Mouse (Mus musculus) liver, postnatal 0 days (tissue): ENCODE results near the gene Dgki. TPM values are rescaled to one million over a fixed set of nuclear protein-coding genes. Genes with fewer than 3 reads are reported as not detected.

Experiments used
- ATAC-seq: fragments of 200-750 bp; cut with Nextera tagmentation; 2 replicates; pipeline ENCODE4 v1.8.0; 2017; ENCODE audit warnings: mild to moderate bottlenecking, moderate library complexity
- DNase-seq: peaks from one replicate; pipeline ENCODE4 v3.0.0-alpha.2; 2016
- H3K27ac ChIP-seq: fragments of 300-500 bp; sonication (generic); 2 replicates; pipeline ENCODE4 v1.5.1; 2014; ENCODE audit warnings: antibody characterized with exemption, moderate library complexity, mild to moderate bottlenecking, low read depth
- H3K27me3 ChIP-seq: fragments of 300-500 bp; sonication (generic); 2 replicates; pipeline ENCODE4 v1.6.1; 2014; ENCODE audit warnings: low read length, control low read depth, mixed read lengths; ENCODE audit not compliant: insufficient read depth
- H3K36me3 ChIP-seq: fragments of 300-500 bp; sonication (generic); replicated peaks from 2 replicates; pipeline ENCODE4 v1.6.1; 2014; ENCODE audit warnings: mild to moderate bottlenecking, control low read depth, low read length, moderate library complexity, mixed read lengths; ENCODE audit not compliant: insufficient read depth
- H3K4me1 ChIP-seq: fragments of 300-500 bp; sonication (generic); 2 replicates; pipeline ENCODE4 v1.6.1; 2014; ENCODE audit warnings: antibody characterized with exemption, mild to moderate bottlenecking, control low read depth; ENCODE audit not compliant: insufficient read depth
- H3K4me2 ChIP-seq: fragments of 300-500 bp; sonication (generic); 2 replicates; pipeline ENCODE4 v1.6.1; 2014; ENCODE audit warnings: low read depth, mild to moderate bottlenecking, low read length, moderate library complexity, mixed read lengths
- H3K4me3 ChIP-seq: fragments of 300-500 bp; sonication (generic); 2 replicates; pipeline ENCODE4 v1.5.1; 2014; ENCODE audit warnings: low read depth, low read length
- H3K9ac ChIP-seq: fragments of 300-500 bp; sonication (generic); replicated peaks from 2 replicates; pipeline ENCODE4 v1.6.1; 2014; ENCODE audit warnings: mild to moderate bottlenecking, moderate library complexity
- H3K9me3 ChIP-seq: fragments of 300-500 bp; sonication (generic); 2 replicates; pipeline ENCODE4 v1.6.1; 2016; ENCODE audit warnings: mild to moderate bottlenecking, control low read depth, low read length, mixed read lengths
- CTCF ChIP-seq: sonication (generic); IDR thresholded peaks from 2 replicates; pipeline ENCODE4 v1.5.1; 2016; ENCODE audit warnings: antibody characterized with exemption, low read depth
- EP300 ChIP-seq: IDR thresholded peaks from 2 replicates; pipeline ENCODE4 v1.6.1; 2016; ENCODE audit warnings: antibody characterized with exemption, low read depth, mild to moderate bottlenecking
- WGBS: fragments of 180-500 bp; shearing (Covaris S2); extraction: QIAGEN DNeasy Blood & Tissue Kit; methylation state at CpG from one replicate; pipeline ENCODE4 v1.1.7; 2014; ENCODE audit not compliant: insufficient replicate concordance; 5-methylcytosine and 5-hydroxymethylcytosine counted together
- polyA plus RNA-seq: library from polyadenylated mRNA; unstranded; fragments of >200 nt; fragmentation: Nextera tagmentation; extraction: Ambion mirVana; gene quantifications from 2 replicates; pipeline ENCODE4 v1.2.1, GENCODE M21; 2015

The Dgki gene
- polyA plus RNA-seq, 1 experiment from 2014 or later = 0.56 TPM

DNA sequence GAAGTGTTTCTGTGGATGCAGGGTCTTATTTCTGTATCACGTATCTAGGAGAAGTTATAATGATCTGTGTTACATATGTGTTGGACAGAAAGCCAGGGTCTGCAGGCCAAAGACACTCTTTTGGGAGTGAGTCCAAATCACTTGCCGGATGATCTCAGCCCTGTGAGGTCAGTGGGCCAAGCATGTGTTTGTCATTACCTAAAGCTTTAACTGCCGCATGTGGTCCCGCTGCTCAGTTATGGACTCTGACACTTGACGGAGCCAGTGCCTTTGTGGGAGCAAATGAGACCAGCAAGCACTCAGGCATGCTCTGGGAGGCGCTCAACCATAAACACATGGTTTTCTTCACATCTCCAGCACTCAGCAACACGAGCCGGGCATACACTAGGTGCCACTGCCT, 45.8 kb downstream of the Dgki start:
- no peak for TF ChIP-seq CTCF
- no peak for TF ChIP-seq EP300
- Histone ChIP-seq H3K27ac (no peak overlapping the region), H3K36me3 (no peaks in the 10 kb centered on the region), H3K27me3 (no peaks in the 10 kb centered on the region), H3K9me3 (no peaks in the 10 kb centered on the region), H3K4me1 (no peaks in the 10 kb centered on the region), H3K4me2 (no peak overlapping the region), H3K4me3 (no peak overlapping the region), H3K9ac (no peak overlapping the region)
- no peak for DNase-seq
- no peak for ATAC-seq
- 67% methylated on average over 8 of the region's 8 CpGs for WGBS

DNA sequence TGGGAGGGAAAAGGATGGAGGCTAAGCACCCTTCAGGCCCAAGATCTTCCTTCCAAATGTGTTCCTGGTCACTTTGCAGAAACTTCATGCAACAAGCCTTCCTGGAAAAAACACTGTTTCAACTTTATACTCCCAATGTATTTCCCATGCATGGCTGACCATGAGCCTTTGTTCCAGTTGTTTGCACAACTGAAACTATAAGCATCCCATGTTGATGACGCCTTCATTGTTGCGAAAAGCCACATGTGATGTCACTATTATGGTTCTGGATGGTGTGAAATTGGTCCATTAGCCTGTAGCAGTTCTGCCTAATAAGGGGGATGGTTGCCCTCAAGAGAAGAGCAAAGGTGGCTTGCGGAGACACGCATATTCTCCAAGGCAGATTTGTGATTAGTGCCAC, 47.4 kb downstream of the Dgki start:
- TF ChIP-seq CTCF = no peak
- Histone ChIP-seq H3K36me3 (no peaks in the 10 kb centered on the region), H3K4me1 (no peaks in the 10 kb centered on the region), H3K9me3 (no peaks in the 10 kb centered on the region), H3K27ac (no peak overlapping the region), H3K4me2 (no peak overlapping the region), H3K9ac (no peak overlapping the region), H3K4me3 (no peak overlapping the region), H3K27me3 (no peaks in the 10 kb centered on the region)
- ATAC-seq (no peak), DNase-seq (no peak)
- 82% methylated on average over 4 of the region's 4 CpGs for WGBS

DNA sequence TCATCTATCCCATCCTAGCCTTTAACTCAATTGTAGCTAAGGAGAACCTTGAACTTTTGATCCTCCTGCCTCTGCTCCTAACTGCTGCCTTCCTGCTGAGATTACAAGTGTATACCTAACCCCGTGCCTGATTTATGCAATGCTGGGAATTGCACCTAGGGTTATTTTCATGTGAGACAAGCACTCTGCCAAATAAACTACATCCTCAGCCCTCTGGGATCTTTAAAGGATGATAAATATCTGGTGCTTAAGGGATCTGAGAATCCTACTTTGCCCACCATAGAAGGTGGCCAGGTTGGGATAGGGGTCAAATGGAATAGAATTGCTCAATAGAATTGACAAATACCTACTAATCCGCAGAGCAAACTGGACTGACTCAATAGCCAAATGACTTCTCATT, 49.3 kb downstream of the Dgki start:
- 75% methylated on average over 2 of the region's 2 CpGs for WGBS
- no peak for ATAC-seq
- Histone ChIP-seq H3K9me3 (no peaks in the 10 kb centered on the region), H3K4me1 (no peaks in the 10 kb centered on the region), H3K27ac (no peak overlapping the region), H3K27me3 (no peaks in the 10 kb centered on the region), H3K9ac (no peak overlapping the region), H3K4me3 (no peak overlapping the region), H3K4me2 (no peak overlapping the region), H3K36me3 (no peaks in the 10 kb centered on the region)
- no peak for DNase-seq
- no peak for TF ChIP-seq EP300
- TF ChIP-seq CTCF = no peak

DNA sequence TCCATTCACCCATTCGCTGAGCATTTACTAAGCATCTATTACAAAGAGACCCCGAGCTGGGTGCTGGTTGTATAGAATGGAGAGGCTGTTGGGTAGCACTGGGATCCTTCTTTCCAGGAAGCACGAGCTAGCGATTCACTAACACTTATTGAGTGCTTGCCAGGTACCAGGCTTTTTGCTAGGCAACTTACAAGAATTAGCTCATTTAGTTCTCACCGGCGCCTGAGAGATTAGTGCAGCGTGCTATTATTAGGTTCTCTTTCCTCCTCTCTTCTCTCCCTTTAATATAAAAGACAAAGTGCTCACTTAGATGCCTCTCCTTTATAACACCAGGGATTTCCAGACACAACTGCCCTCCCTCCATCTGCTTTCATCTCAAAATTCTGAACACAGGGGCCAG, 54.2 kb downstream of the Dgki start:
- ATAC-seq (no peak), DNase-seq (no peak)
- no peaks in the 10 kb centered on the region for H3K27me3 ChIP-seq
- no peaks in the 10 kb centered on the region for H3K4me1 ChIP-seq
- no peak overlapping the region for H3K27ac ChIP-seq
- no peaks in the 10 kb centered on the region for H3K9me3 ChIP-seq
- H3K4me3 ChIP-seq = no peak overlapping the region
- no peaks in the 10 kb centered on the region for H3K36me3 ChIP-seq
- no peak overlapping the region for H3K9ac ChIP-seq
- TF ChIP-seq EP300 (no peak), CTCF (no peak)
- 76% methylated on average over 7 of the region's 7 CpGs for WGBS
- no peak overlapping the region for H3K4me2 ChIP-seq

DNA sequence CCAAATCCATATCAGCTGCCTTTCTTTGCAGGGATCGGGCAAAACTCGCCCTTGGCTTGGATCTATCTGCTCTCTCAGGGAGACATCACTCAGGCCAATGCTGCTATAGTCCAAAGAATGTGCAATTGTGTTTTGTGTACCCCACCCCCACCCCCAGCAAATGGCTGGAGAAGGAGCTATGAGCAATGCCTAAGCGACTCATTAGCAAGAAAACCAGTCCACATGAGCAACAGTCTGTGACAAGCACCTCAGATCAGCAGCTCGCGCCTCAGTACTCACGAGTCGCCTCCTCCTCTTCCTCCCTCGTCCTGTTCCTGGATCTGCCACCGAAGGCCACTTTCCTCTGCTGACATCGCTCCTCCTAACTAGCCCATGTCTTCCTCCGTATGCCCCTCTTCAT, 55.9 kb downstream of the Dgki start:
- H3K27me3 ChIP-seq = no peaks in the 10 kb centered on the region
- no peak for TF ChIP-seq CTCF
- no peak for TF ChIP-seq EP300
- H3K36me3 ChIP-seq = no peaks in the 10 kb centered on the region
- no peaks in the 10 kb centered on the region for H3K4me1 ChIP-seq
- H3K9me3 ChIP-seq = no peaks in the 10 kb centered on the region
- no peak overlapping the region for H3K27ac ChIP-seq
- no peak overlapping the region for H3K4me2 ChIP-seq
- ATAC-seq (no peak), DNase-seq (no peak)
- WGBS = 79% methylated on average over 11 of the region's 11 CpGs
- no peak overlapping the region for H3K4me3 ChIP-seq
- no peak overlapping the region for H3K9ac ChIP-seq

DNA sequence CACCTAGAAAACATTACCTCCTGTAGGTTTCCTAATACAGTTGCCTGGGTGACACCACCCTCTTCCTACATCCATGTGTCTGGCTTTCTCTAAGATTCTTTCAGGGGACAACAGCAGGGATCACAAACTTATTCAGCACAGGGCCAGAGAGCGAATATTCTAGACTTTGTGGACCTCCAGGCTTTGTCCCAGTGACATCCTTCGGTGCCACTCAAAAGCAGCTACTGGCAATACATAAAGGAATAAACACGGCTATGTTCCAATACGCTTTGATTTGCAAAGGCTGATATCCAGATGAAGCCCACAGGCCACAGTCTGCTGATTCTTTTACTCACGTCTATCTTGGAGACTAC, 57.2 kb downstream of the Dgki start:
- 72% methylated on average over 5 of the region's 5 CpGs for WGBS
- DNase-seq = no peak
- Histone ChIP-seq H3K4me3 (no peak overlapping the region), H3K4me1 (no peaks in the 10 kb centered on the region), H3K36me3 (no peaks in the 10 kb centered on the region), H3K9ac (no peak overlapping the region), H3K9me3 (no peaks in the 10 kb centered on the region), H3K4me2 (no peak overlapping the region), H3K27me3 (no peaks in the 10 kb centered on the region), H3K27ac (no peak overlapping the region)
- no peak for TF ChIP-seq EP300
- ATAC-seq = no peak

DNA sequence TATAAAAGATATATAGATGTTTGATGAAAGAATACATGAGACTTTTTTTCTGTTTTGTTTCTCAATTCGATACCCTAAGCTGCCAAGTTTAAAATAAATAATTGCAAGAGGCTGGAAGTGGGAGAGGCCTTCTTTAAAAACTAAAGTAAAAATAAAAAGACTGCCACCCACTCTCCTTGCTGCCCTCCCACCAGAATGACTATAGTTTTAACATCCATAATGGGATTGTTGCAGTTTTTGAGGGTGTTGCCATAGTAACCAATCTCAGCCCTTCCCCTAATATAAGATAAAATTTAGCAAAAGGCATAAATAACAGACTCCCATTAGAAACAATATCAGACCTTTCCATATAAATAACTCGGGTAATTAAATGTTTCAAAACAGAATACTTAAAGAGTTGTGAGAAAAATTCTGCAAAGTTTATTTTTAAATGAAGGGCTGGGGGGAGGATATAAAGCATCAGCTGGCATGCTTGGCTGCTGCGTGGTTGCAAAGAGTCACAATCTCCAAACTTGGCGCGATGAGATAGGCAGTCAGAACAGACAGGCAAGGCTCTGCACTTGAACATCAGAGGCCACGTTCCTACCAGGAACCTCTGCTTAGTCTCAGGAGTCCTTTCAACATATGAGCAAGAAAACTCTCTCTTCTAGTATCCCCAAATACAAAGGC, 57.8 kb downstream of the Dgki start:
- Histone ChIP-seq H3K9me3 (no peaks in the 10 kb centered on the region), H3K4me1 (no peaks in the 10 kb centered on the region), H3K36me3 (no peaks in the 10 kb centered on the region), H3K4me2 (no peak overlapping the region), H3K9ac (no peak overlapping the region), H3K27me3 (no peaks in the 10 kb centered on the region), H3K4me3 (no peak overlapping the region), H3K27ac (no peak overlapping the region)
- DNase-seq (no peak), ATAC-seq (no peak)
- no peak for TF ChIP-seq EP300
- TF ChIP-seq CTCF = no peak
- 70% methylated on average over 6 of the region's 6 CpGs for WGBS
